Mouse (Mus musculus) hematopoietic stem cell, adult 5-6 weeks (primary cell): ENCODE measurements around the gene Dlx1. TPM values are rescaled to one million over a fixed set of nuclear protein-coding genes. Genes with fewer than 3 reads are reported as not detected.

ENCODE experiments used
- ATAC-seq, 2 experiments: fragments of 125-278 bp in 1 of 2; replicated peaks in 1 of 2; 2 replicates each; pipeline ENCODE4 v1.8.0; 2016 to 2017; ENCODE audit warnings: inconsistent platforms in 2 of 2, mild to moderate bottlenecking in 2 of 2, moderate number of reproducible peaks in 2 of 2, low read depth in 1 of 2, moderate TSS enrichment in 1 of 2; ENCODE audit not compliant: low FRiP score in 2 of 2, poor library complexity in 2 of 2, severe bottlenecking in 2 of 2, insufficient read depth in 1 of 2, low TSS enrichment in 1 of 2
- total RNA-seq: library from RNA; stranded (forward); fragments of 172-1452, 232-1000 nt; gene quantifications from 2 replicates; pipeline ENCODE4 v1.2.3, GENCODE M21; 2017

Dlx1 gene
- total RNA-seq, 1 experiment from 2014 or later: not detected

DNA sequence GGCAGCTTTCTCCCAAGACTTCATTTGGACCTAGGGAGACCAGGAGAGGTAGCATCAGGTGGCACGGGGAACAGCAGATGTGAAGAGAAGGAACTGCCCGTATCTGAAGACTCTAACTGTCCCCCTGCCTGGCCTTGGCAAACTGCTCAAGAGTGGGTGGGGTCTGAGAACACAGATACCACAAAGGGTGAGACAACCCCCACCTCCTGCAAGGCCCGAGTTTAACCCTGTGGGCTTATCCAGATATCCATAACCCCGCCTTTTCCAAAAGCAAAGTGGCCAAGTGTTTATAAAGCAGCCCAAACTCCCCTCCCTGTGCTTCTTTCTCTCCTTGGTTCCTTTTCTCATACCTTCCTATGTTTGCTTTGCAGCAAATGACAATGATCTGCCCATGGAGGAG lies 4.5 kb upstream of the Dlx1 start:
- no peak for ATAC-seq

DNA sequence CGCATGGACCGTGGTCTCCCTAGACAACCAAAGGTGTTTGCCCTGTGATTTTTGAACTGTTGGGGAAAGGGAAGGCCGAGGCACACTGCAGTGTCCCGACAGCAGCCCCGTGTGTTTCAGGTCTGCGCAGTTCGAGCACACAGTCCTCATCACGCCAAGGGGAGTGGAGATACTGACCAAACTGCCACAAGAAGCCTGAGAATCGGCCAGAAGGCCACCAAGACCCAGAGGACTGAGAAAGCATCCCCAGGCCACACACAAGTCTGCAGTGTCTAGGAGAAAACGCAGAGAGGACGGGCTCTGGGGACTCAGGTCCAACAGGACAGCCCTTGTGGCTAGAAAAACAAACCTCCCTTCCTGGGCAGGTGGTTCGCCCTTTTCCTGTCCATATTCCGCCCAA lies 3.1 kb upstream of the Dlx1 start:
- ATAC-seq: no peak

DNA sequence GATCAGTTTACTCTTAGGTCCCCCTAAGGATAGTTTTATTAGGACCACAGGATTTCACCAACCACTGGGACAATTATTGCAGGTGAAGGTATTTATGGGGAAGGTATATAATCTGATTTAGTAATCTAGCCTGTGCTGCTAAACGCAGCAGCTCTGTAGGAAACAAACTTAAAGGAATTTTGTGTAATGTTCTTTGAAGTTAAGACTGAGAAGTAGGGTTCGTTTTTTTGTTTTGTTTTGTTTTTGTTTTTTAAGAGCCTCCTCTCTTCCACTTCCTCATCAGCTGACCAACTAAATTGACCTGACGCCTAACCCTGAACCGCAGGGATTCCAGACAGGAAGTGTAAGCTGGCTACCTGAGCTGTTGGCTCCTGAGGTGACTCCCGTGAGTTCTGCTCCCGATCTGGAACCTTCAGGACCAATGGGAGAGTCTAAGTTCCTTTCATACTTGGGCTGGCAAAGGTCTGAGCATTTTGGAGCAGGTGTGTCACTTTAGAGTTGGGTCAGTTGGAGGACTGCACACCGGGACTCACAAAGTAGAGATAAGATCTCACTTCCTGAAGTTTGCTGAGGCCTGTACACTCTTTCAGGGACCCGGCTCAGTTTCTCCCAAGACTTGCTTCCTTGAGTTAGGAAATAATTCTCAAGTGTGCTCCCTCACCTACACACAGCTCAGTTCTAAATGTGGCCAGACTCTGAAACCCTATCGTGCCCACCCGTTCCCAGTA lies 1.2 kb upstream of the Dlx1 start:
- ATAC-seq: no peak

DNA sequence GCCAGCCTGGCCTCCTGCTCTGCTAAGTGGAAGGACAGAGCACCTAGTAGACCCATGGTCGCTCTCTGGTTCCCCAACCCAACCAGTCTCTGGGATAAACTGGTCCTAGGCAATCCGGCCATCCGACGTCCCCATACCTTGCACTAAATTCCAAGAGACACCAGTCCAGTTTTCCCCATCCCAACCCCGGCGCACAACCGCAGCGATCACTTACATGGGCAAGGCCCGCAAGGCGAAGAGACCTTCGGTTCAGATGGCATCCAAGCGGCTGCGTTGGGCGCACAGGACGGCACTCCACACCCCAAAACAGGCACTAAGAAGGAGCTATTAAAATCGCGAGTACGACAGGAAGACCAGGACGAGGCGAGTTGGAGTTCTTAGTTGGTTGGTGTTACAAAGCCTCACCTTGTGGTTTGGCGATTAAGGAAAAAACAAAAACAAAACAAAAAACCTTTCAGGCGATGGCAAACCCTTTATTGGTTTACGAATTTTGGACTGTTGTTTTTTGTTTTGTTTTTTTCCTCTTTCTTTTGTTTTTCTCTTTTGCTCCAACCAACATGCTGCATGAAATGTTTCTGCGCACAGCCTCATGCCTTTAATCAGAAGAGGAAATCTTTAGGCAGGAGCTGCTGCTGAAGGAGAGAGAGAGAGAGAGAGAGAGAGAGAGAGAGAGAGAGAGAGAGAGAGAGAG lies 445 bp upstream of the Dlx1 start:
- no peak for ATAC-seq

DNA sequence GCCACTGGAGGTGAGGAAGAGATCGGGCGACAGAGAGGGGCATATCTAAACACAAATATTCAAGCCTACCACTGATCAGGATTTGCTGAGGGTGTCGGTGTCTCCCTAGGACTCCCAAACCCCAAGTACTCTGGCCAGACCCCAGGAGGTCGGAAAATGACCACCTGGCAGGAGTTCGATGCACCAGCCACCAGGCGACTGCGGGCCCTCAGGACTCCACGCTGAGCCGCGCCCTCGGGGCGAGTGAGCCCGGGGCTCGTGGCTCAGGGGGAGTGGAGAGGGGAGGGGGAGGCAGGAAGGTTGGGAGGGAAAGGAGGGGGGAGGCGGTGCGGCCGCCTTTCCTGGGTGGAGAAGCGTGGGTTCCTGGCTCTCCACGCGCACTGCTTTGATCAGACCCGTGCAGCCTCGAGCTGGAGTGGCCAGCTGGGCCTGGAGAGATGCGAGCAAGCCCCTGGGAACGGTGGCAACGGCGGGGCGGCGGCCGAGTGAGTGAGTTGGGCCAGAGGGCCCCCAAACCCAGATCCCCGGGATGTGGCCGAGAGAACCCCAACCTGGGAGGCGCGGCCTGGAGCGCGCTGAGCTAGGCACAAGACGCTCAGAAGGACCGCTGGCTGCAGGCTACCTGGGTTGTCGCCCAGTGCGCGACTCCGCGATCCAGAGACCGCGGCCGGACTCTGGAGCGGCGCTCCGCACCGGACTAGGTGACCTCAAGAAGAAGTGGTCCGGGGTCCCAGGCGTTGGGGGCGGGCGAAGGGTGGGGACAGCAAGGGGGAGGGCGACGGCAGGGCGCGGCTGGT lies 999 bp downstream of the Dlx1 start:
- ATAC-seq: no peak

DNA sequence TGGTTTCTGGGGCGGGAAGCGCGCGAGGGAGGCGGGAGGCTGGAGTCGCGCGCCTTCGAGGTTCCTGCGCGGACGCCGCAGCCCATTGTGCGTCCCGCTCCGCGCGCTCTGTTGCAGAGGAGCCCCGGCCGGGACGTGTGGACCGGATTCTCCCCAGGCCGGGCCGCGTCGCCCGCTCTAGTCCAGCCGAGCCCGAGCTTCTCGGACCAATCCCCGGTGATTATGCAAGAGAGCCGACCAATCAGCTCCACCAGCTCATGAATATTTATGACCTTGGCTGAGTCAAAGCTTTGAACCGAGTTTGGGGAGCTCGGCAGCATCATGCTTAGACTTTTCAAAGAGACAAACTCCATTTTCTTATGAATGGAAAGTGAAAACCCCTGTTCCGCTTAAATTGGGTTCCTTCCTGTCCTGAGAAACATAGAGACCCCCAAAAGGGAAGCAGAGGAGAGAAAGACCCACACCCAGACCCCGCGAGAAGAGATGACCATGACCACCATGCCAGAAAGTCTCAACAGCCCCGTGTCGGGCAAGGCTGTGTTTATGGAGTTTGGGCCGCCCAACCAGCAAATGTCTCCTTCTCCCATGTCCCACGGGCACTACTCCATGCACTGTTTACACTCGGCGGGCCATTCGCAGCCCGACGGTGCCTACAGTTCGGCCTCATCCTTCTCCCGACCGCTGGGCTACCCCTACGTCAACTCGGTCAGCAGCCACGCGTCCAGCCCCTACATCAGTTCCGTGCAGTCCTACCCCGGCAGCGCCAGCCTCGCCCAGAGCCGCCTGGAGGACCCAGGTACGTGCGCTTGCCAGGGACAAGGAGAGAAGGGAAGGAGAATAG lies 1.8 kb downstream of the Dlx1 start:
- peak; percentile 33 to 49; a peak in 3 of 4 replicates for ATAC-seq

DNA sequence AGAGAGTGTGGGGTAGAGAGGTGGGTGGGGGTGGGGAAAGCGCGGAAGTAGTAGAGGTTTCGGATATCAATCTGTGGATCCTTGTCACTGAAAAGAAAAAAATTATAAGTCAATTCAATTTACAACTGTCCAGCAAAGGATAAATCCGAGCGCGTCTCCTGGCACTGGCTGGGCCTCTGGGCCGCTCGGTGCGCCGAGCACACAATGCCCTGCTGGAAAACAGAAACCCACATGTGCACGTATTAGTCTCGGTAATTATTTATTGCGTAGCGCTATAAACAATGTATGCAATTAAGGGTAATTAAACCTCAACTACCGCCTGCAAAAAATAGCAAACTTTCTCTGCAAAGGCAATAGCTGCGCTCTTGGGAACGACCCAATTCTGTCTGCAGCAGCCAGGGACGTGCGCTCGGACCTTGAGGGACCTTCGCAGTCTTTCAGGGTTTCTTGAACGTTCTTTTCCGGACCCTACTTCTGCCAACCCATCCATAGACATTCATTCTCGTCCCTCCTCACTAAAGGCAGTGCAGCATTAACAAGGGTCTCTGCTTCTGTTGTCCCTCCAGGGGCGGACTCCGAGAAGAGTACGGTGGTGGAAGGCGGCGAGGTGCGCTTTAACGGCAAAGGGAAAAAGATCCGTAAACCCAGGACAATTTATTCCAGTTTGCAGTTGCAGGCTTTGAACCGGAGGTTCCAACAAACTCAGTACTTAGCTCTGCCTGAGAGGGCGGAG lies 2.6 kb downstream of the Dlx1 start:
- ATAC-seq: no peak

DNA sequence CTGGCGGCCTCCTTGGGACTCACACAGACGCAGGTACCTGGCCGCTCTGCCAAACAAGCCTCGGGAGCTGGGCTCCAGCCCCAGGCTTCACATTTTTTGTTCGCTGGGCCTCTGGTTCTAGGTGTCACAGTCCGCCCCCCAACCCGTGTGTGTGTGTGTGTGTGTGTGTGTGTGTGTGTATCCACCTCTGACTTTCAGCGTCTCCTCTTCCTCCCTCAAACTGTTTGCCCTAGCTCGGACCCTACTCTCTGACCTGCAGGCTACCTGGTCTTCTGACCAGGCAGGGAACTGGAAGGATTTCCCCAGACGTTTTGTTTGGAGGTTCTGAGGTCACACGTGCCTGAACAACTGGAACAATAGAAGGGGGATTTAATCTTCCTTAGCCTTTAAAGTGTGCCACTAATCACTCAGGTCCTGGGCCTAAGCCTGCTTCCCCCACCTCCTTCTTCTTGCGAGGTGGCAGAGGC lies 3.2 kb downstream of the Dlx1 start:
- ATAC-seq: no peak

DNA sequence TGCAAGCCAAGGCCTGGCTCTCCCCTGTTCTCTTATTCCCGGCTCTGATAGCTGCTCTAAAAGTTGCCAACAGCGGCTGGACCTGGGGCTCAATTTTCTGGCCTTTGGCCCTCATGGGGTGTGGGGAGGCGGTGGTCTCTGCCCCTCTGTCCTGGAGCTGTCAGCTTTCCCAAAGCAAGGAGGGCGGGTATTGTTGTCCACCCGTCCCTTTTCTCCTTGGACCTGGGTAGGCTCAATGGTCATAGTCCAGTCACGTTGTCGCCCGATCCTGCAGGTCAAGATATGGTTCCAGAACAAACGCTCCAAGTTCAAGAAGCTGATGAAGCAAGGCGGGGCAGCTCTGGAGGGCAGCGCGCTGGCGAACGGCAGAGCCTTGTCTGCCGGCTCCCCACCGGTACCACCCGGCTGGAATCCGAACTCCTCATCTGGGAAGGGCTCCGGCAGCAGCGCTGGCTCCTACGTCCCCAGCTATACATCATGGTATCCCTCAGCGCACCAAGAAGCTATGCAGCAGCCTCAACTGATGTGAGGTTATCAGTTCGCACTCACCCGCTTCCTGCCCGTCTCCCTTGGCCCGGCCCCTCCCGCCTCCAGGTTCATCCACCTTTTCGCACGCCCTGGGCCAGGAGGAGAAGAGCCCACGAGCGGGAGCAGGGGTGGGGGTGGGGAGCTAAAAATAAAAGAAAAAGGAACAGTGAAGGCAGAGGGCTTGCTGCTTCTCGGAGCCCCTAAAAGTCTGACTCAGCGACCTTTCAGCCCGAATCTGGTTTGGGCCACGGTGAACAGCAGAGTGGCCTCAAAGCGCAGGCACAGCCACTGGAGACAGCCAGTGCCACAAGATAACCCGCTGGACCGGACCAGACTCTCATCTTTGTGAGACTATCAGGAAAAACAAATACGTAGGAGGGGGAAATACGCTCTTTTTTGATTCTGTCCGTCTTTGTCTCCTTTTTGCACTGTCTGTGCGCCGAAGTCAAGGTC lies 4.4 kb downstream of the Dlx1 start:
- ATAC-seq: no peak

DNA sequence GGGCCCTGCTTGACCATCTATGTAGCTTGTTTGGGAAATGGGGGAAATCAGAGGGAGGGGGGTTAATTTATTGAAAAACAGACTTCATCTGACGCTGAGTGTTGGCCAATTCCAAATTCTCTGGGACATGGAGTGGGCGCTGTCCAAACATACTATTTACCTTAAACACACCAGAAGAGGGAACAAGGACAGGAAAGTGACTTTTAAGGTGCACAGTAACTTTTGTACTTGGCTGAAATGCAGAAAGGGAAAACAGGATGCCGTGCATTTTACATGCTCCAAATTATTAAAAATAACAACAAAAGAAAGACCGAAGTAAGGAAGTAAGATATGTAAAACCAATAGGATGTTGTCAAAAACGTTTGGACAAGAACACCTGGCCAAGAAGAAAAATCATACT lies 5.2 kb downstream of the Dlx1 start:
- no peak for ATAC-seq

DNA sequence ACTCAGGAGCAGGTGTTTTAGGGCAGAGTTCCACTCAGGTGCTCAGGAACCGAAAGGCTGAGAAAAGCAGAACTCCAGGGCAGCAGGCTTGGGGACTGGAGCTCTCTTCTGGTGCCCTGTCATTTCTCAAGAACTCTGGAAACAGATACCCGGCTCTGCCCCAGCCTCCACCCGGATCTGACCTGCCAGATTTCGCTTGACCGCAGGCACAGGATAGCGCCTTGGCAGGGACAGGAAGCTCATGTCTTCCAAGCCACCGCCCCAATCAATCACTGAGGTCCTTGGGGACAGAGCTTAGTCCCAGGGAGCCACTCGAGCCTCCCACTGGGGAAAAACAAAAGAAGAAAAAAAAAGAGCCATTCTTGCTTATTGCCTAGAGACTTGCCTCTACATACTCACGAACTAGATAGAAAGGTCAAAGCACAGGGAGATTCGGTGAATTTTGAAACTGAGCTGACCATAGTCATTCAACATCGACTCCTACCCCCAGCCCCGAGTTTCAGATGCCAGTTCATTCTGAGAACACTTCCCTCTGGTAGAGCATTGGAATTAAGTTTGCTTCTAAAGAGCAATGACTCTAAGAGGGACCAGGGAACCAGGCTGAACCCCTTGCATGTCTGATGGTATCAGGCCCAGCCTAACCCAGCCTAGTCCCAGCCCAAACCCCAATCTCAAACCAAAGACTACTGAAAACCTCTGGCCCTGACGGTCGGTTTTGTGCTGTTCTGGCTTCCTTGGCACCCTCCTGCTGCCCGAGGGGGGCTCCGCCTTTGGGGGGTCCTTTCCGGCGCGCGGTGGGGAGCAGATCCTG lies 6.5 kb downstream of the Dlx1 start:
- 0 out of 4 replicates have a peak, but pooled peaks of 1 of the 2 experiments have one; percentile 4 for ATAC-seq

DNA sequence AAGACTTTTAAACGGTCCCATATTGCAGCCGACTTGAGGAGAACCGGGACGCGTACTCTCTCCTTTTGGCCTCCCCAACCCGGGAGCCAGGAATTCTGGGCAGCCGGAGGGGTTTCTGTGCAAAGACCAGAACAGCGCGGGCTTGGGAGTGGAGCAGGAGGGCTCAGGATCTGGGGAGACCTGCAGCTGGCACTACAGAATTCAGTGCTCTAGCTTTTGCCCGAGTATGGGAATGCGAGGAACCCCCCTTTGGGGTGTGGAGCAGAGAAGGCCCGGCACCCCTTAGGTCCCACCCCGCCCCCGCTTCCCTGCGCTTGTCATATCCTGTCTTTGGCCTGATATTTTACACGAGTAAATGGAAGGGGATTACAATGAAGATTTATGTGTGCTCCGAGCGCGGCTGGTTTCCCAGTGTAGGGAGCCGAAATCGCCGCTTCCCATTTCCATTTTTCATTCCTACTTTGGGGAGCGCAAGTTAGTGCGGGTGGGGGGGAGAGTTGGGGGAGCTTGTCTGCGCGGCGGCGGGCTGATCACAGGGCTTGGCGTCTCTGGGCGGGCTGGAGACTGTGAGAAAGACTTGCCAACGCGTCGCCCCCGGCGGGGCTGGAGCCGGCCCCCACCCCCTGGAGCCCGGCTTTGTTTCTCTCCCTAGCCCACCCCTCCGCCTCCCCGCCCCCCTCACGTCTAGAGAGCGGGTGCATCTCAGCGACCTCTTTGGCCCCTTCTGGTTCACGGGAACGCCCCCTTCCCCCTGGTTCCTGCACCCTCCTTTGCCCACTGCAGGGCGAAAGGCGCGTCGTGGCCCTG lies 12.9 kb downstream of the Dlx1 start:
- ATAC-seq: no peak

DNA sequence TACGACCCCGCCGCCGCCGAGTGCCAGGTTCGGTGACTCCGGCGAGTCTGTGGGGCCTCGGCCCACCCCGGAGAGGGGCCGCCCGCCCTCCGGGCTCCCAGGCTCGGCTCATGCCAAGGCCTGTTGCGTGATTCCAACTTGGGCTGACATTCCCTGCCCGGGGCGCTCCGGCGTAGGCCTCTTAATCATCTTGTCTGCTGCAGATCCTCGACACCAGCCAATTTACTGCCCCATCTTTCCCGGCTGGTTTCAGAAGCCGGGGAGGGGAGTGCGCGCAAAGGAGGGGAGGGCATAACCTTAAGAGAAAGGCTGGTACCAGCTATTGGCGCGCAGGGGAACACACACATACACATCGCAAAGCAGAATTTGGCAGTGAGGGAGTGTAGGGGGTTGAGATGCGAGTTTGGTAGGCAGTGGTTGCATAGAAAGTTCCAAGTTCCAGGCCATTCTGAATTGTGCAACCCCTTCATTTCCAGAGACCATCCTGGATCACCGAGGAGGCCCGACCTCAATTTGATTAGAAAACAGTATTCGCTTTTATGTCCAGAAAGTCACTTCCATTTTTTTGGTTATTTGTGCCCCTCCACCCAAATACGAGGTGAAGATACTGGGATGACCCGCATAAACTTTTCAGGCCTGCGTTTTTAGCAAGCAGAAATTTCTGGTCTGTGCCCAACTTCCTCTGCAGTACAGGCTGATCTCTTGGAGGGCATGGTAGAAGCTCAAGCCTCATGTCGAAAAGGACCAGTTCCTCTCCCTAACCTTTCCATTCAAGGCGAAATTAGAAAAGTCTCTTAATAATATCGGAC lies 13.7 kb downstream of the Dlx1 start:
- no peak for ATAC-seq
